Mouse (Mus musculus): ENCODE results near the gene Tas2r130. TPM values are rescaled to one million over a fixed set of nuclear protein-coding genes. Genes with fewer than 3 reads are reported as not detected.
"Not testable (repeated sequence)": the region's sequence is repeated elsewhere in the genome, so short reads cannot be mapped to it uniquely, and the experiment has no call there.

Tas2r130 gene
- polyA plus RNA-seq (2015; fragmentation: Nextera tagmentation; extraction: Ambion mirVana): not detected in 2 replicates

GRCm38 (mm10) chr6:131630812-131631211 lies at the start of gene Tas2r130:
Gene Tas2r130, minus strand, starts transcription at chr6:131630912.
- H3K9me3 ChIP-seq (replicated peaks; ENCODE audit: control insufficient read depth, low read length): 0 out of 2 replicates have a peak, but pooled peaks cover 6% of the 10 kb centered on the region
- no peak within 1 kb of the TSS for H3K4me2 ChIP-seq (ENCODE audit: low read depth, low read length)
- ATAC-seq (replicated peaks; ENCODE audit: extremely low read depth, insufficient read depth, low FRiP score): no peak

GRCm38 (mm10) chr6:131678786-131679185 lies 48.1 kb upstream of the Tas2r130 start, which contains the start of gene Tas2r106:
Gene Tas2r106, minus strand, starts transcription at chr6:131678886.
- Histone ChIP-seq H3K27me3 (ENCODE audit: control insufficient read depth, insufficient read depth, low read length) (no peaks in the 10 kb centered on the region), H3K9ac (ENCODE audit: low read length) (no peak within 1 kb of the TSS), H3K4me1 (ENCODE audit: control insufficient read depth, insufficient read depth, low read length) (no peaks in the 10 kb centered on the region), H3K4me3 (ENCODE audit: low read length) (no peak within 1 kb of the TSS), H3K9me3 (replicated peaks; ENCODE audit: control insufficient read depth, low read length) (0 out of 2 replicates have a peak, but pooled peaks cover 2% of the 10 kb centered on the region), H3K36me3 (ENCODE audit: control insufficient read depth, insufficient read depth) (no peaks in the 10 kb centered on the region), H3K27ac (ENCODE audit: low read length) (no peak within 1 kb of the TSS), H3K4me2 (ENCODE audit: low read depth, low read length) (no peak within 1 kb of the TSS)
- 60% methylated on average over 3 of the region's 3 CpGs for WGBS
- no peak for ATAC-seq (replicated peaks; ENCODE audit: extremely low read depth, insufficient read depth, low FRiP score)

More at GRCm38 (mm10) chr6:131630812-131631211, at the start of gene Tas2r130:
- no peaks in the 10 kb centered on the region for H3K4me1 ChIP-seq (ENCODE audit: control insufficient read depth, insufficient read depth, low read length)
- no peaks in the 10 kb centered on the region for H3K27me3 ChIP-seq (ENCODE audit: control insufficient read depth, insufficient read depth, low read length)
- H3K27ac ChIP-seq (ENCODE audit: low read length): no peak within 1 kb of the TSS
- H3K36me3 ChIP-seq (ENCODE audit: control insufficient read depth, insufficient read depth): no peaks in the 10 kb centered on the region
- no peak within 1 kb of the TSS for H3K4me3 ChIP-seq (ENCODE audit: low read length)
- H3K9ac ChIP-seq (ENCODE audit: low read length): no peak within 1 kb of the TSS
- WGBS: 67% methylated on average over 3 of the region's 3 CpGs

- H3K27ac ChIP-seq (ENCODE audit: low read length): no peak within 1 kb of the TSS
- no peak within 1 kb of the TSS for H3K4me3 ChIP-seq (ENCODE audit: low read length)
- H3K27me3 ChIP-seq (ENCODE audit: control insufficient read depth, insufficient read depth, low read length): no peaks in the 10 kb centered on the region
- ATAC-seq (replicated peaks; ENCODE audit: extremely low read depth, insufficient read depth, low FRiP score): no peak
- H3K4me2 ChIP-seq (ENCODE audit: low read depth, low read length): no peak within 1 kb of the TSS
- H3K9ac ChIP-seq (ENCODE audit: low read length): no peak within 1 kb of the TSS
- H3K36me3 ChIP-seq (ENCODE audit: control insufficient read depth, insufficient read depth): no peaks in the 10 kb centered on the region
- H3K4me1 ChIP-seq (ENCODE audit: control insufficient read depth, insufficient read depth, low read length): no peaks in the 10 kb centered on the region
- H3K9me3 ChIP-seq (replicated peaks; ENCODE audit: control insufficient read depth, low read length): no peaks in the 10 kb centered on the region
Measured at GRCm38 (mm10) chr6:131660049-131660448, 29.3 kb upstream of the Tas2r130 start, which contains the start of gene Tas2r107. Gene Tas2r107, minus strand, starts transcription at chr6:131660149.

GRCm38 (mm10) chr6:131609956-131610355 lies 20.8 kb downstream of the Tas2r130 start:
- not testable (repeated sequence) for H3K9ac ChIP-seq (ENCODE audit: low read length); H3K4me2 ChIP-seq (ENCODE audit: low read depth, low read length); H3K27me3 ChIP-seq (ENCODE audit: control insufficient read depth, insufficient read depth, low read length); H3K4me1 ChIP-seq (ENCODE audit: control insufficient read depth, insufficient read depth, low read length); H3K4me3 ChIP-seq (ENCODE audit: low read length); H3K36me3 ChIP-seq (ENCODE audit: control insufficient read depth, insufficient read depth); H3K9me3 ChIP-seq (replicated peaks; ENCODE audit: control insufficient read depth, low read length); ATAC-seq (replicated peaks; ENCODE audit: extremely low read depth, insufficient read depth, low FRiP score); H3K27ac ChIP-seq (ENCODE audit: low read length)
- WGBS: 80% methylated on average over 1 of the region's 1 CpGs

GRCm38 (mm10) chr6:131604821-131605220 lies 25.9 kb downstream of the Tas2r130 start:
- H3K4me2 ChIP-seq (ENCODE audit: low read depth, low read length): no peak overlapping the region
- WGBS: 83% methylated on average over 4 of the region's 4 CpGs
- H3K9ac ChIP-seq (ENCODE audit: low read length): no peak overlapping the region
- no peaks in the 10 kb centered on the region for H3K27me3 ChIP-seq (ENCODE audit: control insufficient read depth, insufficient read depth, low read length)
- H3K36me3 ChIP-seq (ENCODE audit: control insufficient read depth, insufficient read depth): no peaks in the 10 kb centered on the region
- H3K27ac ChIP-seq (ENCODE audit: low read length): no peak overlapping the region
- ATAC-seq (replicated peaks; ENCODE audit: extremely low read depth, insufficient read depth, low FRiP score): no peak
- H3K4me3 ChIP-seq (ENCODE audit: low read length): no peak overlapping the region
- H3K4me1 ChIP-seq (ENCODE audit: control insufficient read depth, insufficient read depth, low read length): no peaks in the 10 kb centered on the region
- peaks cover 6% of the 10 kb centered on the region for H3K9me3 ChIP-seq (replicated peaks; ENCODE audit: control insufficient read depth, low read length)

Other genes with a start within 250 kb of the Tas2r130 start
- gene Ybx3, start 242.4 kb downstream of the Tas2r130 start, polyA plus RNA-seq (2015; fragmentation: Nextera tagmentation; extraction: Ambion mirVana): 30.8 and 41.3 TPM in 2 replicates
- gene 5430401F13Rik, start 144.5 kb downstream of the Tas2r130 start, polyA plus RNA-seq (2015; fragmentation: Nextera tagmentation; extraction: Ambion mirVana): not detected in 2 replicates
- gene Gm6619, start 144.5 kb downstream of the Tas2r130 start, polyA plus RNA-seq (2015; fragmentation: Nextera tagmentation; extraction: Ambion mirVana): not detected in 2 replicates
- gene Tas2r107, start 29.2 kb upstream of the Tas2r130 start, polyA plus RNA-seq (2015; fragmentation: Nextera tagmentation; extraction: Ambion mirVana): not detected in 2 replicates
- gene Tas2r106, start 48.0 kb upstream of the Tas2r130 start, polyA plus RNA-seq (2015; fragmentation: Nextera tagmentation; extraction: Ambion mirVana): not detected in 2 replicates
- gene Tas2r104, start 54.8 kb upstream of the Tas2r130 start, polyA plus RNA-seq (2015; fragmentation: Nextera tagmentation; extraction: Ambion mirVana): not detected in 2 replicates
- not detected in 2 replicates for gene Tas2r105, start 56.6 kb upstream of the Tas2r130 start, polyA plus RNA-seq (2015; fragmentation: Nextera tagmentation; extraction: Ambion mirVana)
- gene Tas2r114, start 59.2 kb upstream of the Tas2r130 start, polyA plus RNA-seq (2015; fragmentation: Nextera tagmentation; extraction: Ambion mirVana): not detected in 2 replicates

Measured in heart, embryonic 16.5 days (tissue).